Mouse (Mus musculus): ENCODE results near the gene Clec2d.

DNA sequence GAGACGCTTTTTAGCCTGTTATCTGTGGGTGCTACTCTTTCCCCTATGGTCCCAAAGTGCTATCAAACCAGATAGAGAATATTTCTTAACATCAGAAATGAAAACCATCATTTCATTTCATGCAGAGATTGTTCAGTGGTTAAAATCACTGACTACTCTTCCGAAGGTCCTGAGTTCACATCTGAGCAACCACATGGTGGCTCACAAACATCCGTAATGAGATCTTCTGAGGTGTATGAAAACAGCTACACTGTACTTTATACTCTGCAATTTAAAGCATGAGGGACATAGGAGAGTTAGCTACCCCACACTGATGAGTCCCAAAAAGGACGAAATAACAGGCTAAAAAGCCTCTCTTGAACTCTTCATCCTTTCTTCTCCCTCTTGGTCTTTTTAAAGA is 5.6 kb downstream of the Clec2d start:
- TF ChIP-seq CTCF (IDR thresholded peaks at IDR 0.05; ENCODE audit: control insufficient read depth, insufficient read depth, insufficient replicate concordance, low read depth, low read length) = no peak
- no peak for TF ChIP-seq POLR2A (IDR thresholded peaks at IDR 0.05; ENCODE audit: control insufficient read depth, low read depth, low read length)
